Mouse (Mus musculus) heart, embryonic 13.5 days (tissue): ENCODE measurements around the gene Mus81. TPM values are rescaled to one million over a fixed set of nuclear protein-coding genes. Genes with fewer than 3 reads are reported as not detected.
A peak's percentile ranks its signal among the peaks of the same experiment; 100 is the strongest.

Source experiments
- ATAC-seq: fragments of 200-750 bp; cut with Nextera tagmentation; 2 replicates; pipeline ENCODE4 v1.8.0; 2017; ENCODE audit warnings: moderate TSS enrichment; ENCODE audit not compliant: insufficient number of reproducible peaks, low FRiP score, low TSS enrichment; ENCODE audit errors: extremely low read depth
- H3K27ac ChIP-seq: fragments of 300-500 bp; sonication (generic); replicated peaks from 2 replicates; pipeline ENCODE4 v1.5.1; 2015; ENCODE audit warnings: moderate library complexity, mild to moderate bottlenecking, inconsistent platforms
- H3K27me3 ChIP-seq: fragments of 300-500 bp; sonication (generic); replicated peaks from 2 replicates; pipeline ENCODE4 v1.6.1; 2015; ENCODE audit warnings: mild to moderate bottlenecking, inconsistent platforms
- H3K36me3 ChIP-seq: fragments of 300-500 bp; sonication (generic); 2 replicates; pipeline ENCODE4 v1.6.1; 2015; ENCODE audit warnings: mild to moderate bottlenecking, inconsistent platforms
- H3K4me1 ChIP-seq: fragments of 300-500 bp; sonication (generic); 2 replicates; pipeline ENCODE4 v1.6.1; 2015; ENCODE audit warnings: inconsistent platforms
- H3K4me2 ChIP-seq: fragments of 300-500 bp; sonication (generic); 2 replicates; pipeline ENCODE4 v1.6.1; 2015; ENCODE audit warnings: inconsistent platforms, mild to moderate bottlenecking, moderate library complexity
- H3K4me3 ChIP-seq: fragments of 300-500 bp; sonication (generic); 2 replicates; pipeline ENCODE4 v1.5.1; 2015; ENCODE audit warnings: moderate library complexity, mild to moderate bottlenecking, inconsistent platforms
- H3K9ac ChIP-seq: fragments of 300-500 bp; sonication (generic); 2 replicates; pipeline ENCODE4 v1.6.1; 2015; ENCODE audit warnings: inconsistent platforms, mild to moderate bottlenecking, moderate library complexity
- H3K9me3 ChIP-seq: fragments of 300-500 bp; sonication (generic); 2 replicates; pipeline ENCODE4 v1.6.1; 2016; ENCODE audit warnings: inconsistent platforms
- WGBS: fragments of 180-500 bp; shearing (Covaris S2); methylation state at CpG from one replicate; pipeline ENCODE4 v1.1.7; 2015; ENCODE audit warnings: mixed read lengths; 5-methylcytosine and 5-hydroxymethylcytosine counted together
- polyA plus RNA-seq: library from polyadenylated mRNA; unstranded; fragments of >200 nt; fragmentation: Nextera tagmentation; extraction: Ambion mirVana; gene quantifications from 2 replicates; pipeline ENCODE4 v1.2.1, GENCODE M21; 2015

The Mus81 gene
- polyA plus RNA-seq, 1 experiment from 2014 or later, result 38.9 TPM

DNA sequence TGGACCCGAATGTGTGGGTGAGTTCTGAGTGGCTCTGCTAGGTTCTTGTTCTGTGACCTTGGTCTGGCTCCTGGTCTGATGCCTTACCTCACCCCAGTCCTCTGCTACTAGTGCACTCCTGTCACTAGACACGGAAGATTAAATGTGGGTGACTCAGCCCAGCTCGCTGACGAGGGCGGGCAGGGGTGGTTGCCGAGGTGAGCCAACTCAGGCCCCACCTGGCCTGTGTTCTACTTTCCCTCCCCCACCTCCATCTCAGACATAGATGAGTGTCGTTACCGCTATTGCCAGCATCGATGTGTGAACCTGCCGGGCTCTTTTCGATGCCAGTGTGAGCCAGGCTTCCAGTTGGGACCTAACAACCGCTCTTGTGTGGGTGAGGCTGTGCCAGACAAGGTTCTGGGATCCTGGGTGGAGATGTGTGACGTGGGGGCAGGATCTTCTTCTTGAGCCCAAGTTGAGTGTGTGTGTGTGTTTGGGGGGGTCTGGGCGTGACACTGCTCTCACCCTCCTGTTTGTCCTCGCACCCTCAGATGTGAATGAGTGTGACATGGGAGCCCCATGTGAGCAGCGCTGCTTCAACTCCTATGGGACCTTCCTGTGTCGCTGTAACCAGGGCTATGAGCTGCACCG is 10.4 kb downstream of the Mus81 start:
- Histone ChIP-seq H3K4me1 (peaks cover 24% of the 10 kb centered on the region), H3K9ac (no peak overlapping the region), H3K4me2 (no peak overlapping the region), H3K36me3 (peaks cover 66% of the 10 kb centered on the region), H3K27ac (no peak overlapping the region), H3K9me3 (no peaks in the 10 kb centered on the region), H3K27me3 (no peaks in the 10 kb centered on the region), H3K4me3 (no peak overlapping the region)
- ATAC-seq, result no peak
- 86% methylated on average over 18 of the region's 18 CpGs for WGBS

DNA sequence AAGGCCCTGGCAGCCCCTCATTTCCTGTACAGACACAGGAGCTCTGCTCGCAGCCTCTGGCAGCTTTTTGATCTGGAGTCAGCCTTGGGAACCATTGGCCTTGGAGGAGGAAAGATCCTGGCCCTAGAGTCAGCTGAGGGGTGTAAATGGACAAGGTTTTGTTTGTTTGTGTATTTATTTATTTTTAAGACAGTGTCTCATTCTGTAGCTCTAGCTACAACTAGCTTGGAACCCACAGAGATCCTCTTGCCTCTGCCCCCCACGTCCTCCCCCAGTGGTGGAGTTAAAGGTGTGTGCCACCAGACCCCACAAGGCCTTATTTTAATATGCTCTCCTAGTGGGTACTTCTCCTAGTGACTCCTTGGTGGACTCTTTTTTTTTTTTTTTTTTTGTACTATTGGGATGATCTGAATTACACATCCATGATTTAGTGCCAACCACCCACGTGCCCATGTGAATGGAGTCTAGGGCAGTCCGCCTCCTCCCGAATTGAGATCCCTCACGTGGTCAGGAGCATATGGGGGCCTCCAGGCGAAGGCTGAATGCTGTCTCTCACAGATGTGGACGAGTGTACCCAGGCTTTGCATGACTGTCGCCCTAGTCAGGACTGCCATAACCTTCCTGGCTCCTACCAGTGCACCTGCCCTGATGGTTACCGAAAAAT is 11.1 kb downstream of the Mus81 start:
- Histone ChIP-seq H3K27ac (no peak overlapping the region), H3K9me3 (no peaks in the 10 kb centered on the region), H3K4me2 (no peak overlapping the region), H3K36me3 (peaks cover 59% of the 10 kb centered on the region), H3K4me1 (peaks cover 24% of the 10 kb centered on the region), H3K9ac (peak overlapping the region; percentile 37; the same call in 1 of the 2 replicates), H3K4me3 (no peak overlapping the region), H3K27me3 (no peaks in the 10 kb centered on the region)
- ATAC-seq, result no peak
- WGBS, result 82% methylated on average over 10 of the region's 10 CpGs

DNA sequence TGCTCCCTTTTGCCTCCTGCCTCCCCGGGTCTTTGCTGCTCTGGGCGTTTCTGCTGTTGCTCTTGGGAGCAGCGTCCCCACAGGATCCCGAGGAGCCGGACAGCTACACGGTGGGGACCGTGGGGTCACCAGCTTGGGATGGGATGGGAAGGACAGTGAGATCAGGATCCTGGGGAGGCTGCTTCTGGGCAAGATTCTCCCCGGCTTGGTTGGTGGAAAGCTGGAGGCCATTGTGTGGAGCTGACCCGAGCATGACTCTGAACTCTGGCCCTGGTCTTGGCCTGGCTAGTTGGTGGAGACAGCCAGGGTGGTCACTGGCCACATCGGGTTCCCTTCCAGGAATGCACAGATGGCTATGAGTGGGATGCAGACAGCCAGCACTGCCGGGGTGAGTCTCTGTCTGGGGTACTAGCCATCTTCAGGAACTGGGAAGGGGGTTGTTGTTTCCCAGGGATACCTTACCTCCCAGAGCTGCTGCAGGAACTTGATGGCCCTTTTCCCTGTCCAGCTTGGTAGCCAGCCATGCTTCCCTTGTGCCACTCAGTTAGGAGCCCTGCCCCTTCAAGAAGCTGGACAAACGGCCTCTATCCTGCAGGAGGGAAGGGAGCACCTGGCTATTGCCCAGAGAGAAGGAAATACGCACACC is 13.0 kb downstream of the Mus81 start:
- peak overlapping the region; percentile 69 for H3K4me3 ChIP-seq
- 13% methylated on average over 12 of the region's 13 CpGs for WGBS
- H3K27me3 ChIP-seq, result no peaks in the 10 kb centered on the region
- peak overlapping the region; percentile 86 for H3K27ac ChIP-seq
- no peaks in the 10 kb centered on the region for H3K9me3 ChIP-seq
- peak overlapping the region; percentile 75 for H3K4me2 ChIP-seq
- H3K36me3 ChIP-seq, result peaks cover 40% of the 10 kb centered on the region
- H3K4me1 ChIP-seq, result peaks cover 24% of the 10 kb centered on the region
- H3K9ac ChIP-seq, result peak overlapping the region; percentile 92
- ATAC-seq, result no peak; the same call in 1 of the 2 replicates

DNA sequence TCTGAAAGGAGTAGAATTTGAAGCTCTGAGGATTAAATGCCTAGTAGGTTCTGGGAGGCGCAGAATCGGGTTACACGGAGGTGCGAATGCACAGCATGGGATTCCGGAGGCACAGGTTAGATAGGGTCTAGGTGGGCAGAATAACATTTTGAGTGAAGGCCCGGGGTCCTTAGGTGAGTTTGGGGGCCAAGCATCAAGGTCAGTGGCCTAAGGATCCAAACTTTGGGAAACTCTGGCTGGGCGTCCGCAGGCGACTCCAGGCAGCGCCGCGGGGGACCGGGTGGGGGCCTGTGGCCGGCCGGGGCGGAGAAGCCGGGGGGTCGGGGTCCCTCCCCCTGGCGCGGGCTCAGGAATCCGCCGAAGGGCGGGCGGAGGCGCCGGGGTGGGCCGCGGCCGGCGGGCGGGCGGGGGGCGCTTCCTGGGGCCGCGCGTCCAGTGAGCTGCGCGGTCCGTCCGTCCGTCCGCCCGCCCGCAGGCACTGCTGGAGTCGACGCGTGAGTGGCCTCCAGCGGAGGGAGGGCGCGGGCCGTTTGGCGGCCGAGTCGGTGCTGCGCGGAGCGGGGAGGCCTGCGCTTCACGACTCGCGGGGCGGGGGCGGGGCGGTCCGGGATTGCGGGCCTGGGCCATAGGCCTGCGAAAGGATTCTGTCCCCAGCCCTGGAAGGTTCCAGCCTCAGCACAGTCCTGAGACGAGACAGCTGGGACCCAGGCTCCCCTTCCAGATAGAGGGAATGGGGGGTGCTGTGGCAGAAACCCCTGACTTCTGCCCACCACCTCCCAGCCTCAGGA is 13.7 kb downstream of the Mus81 start:
- peak overlapping the region; percentile 69 for H3K4me3 ChIP-seq
- H3K9me3 ChIP-seq, result no peaks in the 10 kb centered on the region
- peak overlapping the region; percentile 92 for H3K9ac ChIP-seq
- H3K27me3 ChIP-seq, result no peaks in the 10 kb centered on the region
- 1% methylated on average over 46 of the region's 68 CpGs for WGBS
- peak overlapping the region; percentile 86 for H3K27ac ChIP-seq
- H3K4me2 ChIP-seq, result peak overlapping the region; percentile 75
- peak; percentile 34 for ATAC-seq
- peaks cover 24% of the 10 kb centered on the region for H3K4me1 ChIP-seq
- peaks cover 33% of the 10 kb centered on the region for H3K36me3 ChIP-seq

DNA sequence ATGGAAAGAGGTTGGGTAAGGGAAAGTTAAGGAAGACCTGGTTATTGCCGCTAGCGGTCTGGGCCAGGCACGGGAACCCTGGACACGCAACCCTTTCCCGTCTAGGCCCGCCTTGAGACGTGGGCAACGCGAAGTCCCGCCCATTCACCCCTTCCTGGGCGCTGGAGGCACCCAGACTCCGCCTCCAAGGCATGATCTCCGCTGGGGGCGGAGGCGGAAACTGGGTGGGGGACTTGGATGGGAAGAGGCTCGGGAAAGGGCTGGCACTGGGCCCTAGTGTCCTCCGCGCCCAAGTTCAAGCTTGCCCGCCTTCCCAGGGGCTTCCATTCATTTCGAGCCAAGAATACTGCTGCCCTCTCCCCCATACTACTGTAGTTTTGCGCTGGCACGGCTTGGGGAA is 14.5 kb downstream of the Mus81 start, which contains the start of gene Efemp2:
Efemp2 (plus strand) TSS at position 235 of the 400 bp plus-strand sequence.
- no peaks in the 10 kb centered on the region for H3K9me3 ChIP-seq
- no peaks in the 10 kb centered on the region for H3K27me3 ChIP-seq
- peak within 1 kb of the TSS; percentile 86 for H3K27ac ChIP-seq
- peak within 1 kb of the TSS; percentile 69 for H3K4me3 ChIP-seq
- under 1% methylated on average over 22 of the region's 22 CpGs for WGBS
- H3K9ac ChIP-seq, result peak within 1 kb of the TSS; percentile 92
- ATAC-seq, result peak; percentile 66; the same call in 1 of the 2 replicates
- peaks cover 24% of the 10 kb centered on the region for H3K4me1 ChIP-seq
- H3K36me3 ChIP-seq, result peaks cover 25% of the 10 kb centered on the region
- peak within 1 kb of the TSS; percentile 75 for H3K4me2 ChIP-seq

DNA sequence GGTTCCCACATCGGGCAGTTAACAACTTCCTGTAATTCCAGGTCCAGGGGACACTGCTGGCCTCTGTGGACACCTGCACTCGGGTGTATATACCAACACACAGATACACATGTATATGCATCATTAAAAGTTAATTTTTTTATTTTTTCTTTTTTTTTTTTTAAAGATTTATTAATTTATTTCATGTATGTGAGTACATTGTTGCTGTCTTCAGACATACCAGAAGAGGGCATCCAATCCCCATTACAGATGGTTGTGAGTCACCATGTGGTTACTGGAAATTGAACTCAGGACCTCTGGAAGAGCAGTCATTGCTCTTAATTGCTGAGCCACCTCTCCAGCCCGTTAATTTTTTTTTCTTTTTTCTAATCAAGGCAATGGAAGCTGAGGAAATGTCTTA is 15.3 kb downstream of the Mus81 start:
- WGBS, result 70% methylated on average over 3 of the region's 3 CpGs
- Histone ChIP-seq H3K9ac (no peak overlapping the region), H3K36me3 (peaks cover 21% of the 10 kb centered on the region), H3K4me1 (peaks cover 28% of the 10 kb centered on the region), H3K27me3 (no peaks in the 10 kb centered on the region), H3K27ac (no peak overlapping the region), H3K9me3 (no peaks in the 10 kb centered on the region), H3K4me3 (no peak overlapping the region), H3K4me2 (no peak overlapping the region)
- no peak for ATAC-seq

DNA sequence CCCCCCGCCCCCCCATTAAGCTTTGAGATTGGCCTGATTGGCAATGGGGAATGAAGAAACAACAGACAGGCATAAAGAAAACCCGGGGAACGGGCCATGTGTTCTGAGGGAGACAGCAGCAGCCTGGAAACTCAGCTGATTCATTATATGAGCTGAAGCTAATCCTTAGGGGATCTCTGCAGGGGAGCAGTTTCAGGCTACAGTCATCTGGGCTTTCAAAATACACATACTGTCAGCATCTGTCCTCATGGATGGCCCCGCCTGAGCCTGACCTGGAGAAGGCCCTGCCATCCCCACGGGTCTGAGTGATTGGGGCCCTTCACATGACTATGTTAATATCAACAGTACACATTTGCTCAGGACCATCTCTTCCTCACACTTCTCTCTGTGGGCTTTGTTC is 16.4 kb downstream of the Mus81 start:
- no peak overlapping the region for H3K9ac ChIP-seq
- no peak for ATAC-seq
- WGBS, result 60% methylated on average over 5 of the region's 5 CpGs

DNA sequence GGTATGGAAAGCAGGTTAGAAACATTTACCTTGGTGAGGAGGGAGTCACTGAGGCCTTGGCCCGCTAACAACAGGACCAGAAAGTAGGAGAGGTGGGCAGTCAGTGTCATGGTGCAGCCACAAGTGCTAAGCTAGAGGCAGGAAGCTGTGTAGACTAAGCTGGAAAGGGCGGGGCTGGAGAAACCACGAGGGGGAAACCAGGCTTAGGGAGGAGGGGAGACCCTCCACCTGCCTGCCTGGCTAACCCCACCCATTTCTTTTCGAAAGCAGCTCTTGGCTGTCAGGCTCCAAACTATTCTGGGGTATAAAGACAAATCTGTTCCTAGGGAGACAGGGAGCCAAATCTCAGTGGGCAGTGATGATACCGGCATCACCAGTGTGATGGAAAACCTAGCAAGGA is 19.8 kb downstream of the Mus81 start, which contains the start of gene Ctsw:
Ctsw (minus strand) TSS at position 134 of the 400 bp plus-strand sequence.
- H3K4me1 ChIP-seq, result peaks cover 18% of the 10 kb centered on the region
- H3K4me3 ChIP-seq, result no peak within 1 kb of the TSS
- H3K9ac ChIP-seq, result no peak within 1 kb of the TSS
- peaks cover 46% of the 10 kb centered on the region for H3K36me3 ChIP-seq
- no peaks in the 10 kb centered on the region for H3K27me3 ChIP-seq
- 50% methylated on average over 5 of the region's 5 CpGs for WGBS
- no peak within 1 kb of the TSS for H3K27ac ChIP-seq
- no peak for ATAC-seq
- H3K9me3 ChIP-seq, result no peaks in the 10 kb centered on the region
- no peak within 1 kb of the TSS for H3K4me2 ChIP-seq

More for the DNA sequence above, 16.4 kb downstream of the Mus81 start:
- no peak overlapping the region for H3K4me3 ChIP-seq
- peaks cover 21% of the 10 kb centered on the region for H3K36me3 ChIP-seq
- H3K27me3 ChIP-seq, result no peaks in the 10 kb centered on the region
- no peak overlapping the region for H3K4me2 ChIP-seq
- no peaks in the 10 kb centered on the region for H3K9me3 ChIP-seq
- H3K4me1 ChIP-seq, result peaks cover 28% of the 10 kb centered on the region
- H3K27ac ChIP-seq, result no peak overlapping the region

DNA sequence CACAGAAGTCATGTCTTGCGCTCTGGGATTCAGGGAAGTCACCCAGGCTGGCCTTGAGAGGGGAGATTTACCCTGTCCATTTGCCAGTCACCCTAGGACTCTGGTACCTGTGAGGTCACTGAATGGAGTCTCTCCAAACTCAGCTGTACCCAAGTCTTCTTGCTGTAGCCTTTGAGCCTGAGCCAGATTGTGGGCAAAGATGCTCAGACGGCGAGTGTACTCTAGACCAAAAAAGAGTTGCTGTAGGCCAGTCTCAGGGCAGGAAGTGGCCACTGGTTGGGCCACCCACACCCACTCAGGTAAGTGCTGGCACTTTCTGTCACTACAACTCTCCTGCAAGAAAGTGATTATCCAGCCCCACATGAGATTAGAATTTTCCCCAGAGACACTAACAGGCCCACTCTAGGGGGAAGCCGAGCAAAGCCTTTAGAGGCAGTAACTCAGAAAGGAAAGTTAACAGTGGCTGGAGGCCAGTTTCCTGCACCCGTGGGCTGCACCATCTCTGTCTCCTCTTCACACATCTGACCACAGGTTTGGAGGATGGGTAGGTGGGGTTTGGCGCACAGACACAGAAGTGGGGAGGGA is 21.2 kb downstream of the Mus81 start:
- Histone ChIP-seq H3K4me2 (no peak overlapping the region), H3K36me3 (peaks cover 59% of the 10 kb centered on the region), H3K4me1 (peaks cover 19% of the 10 kb centered on the region), H3K4me3 (no peak overlapping the region), H3K9me3 (no peaks in the 10 kb centered on the region), H3K9ac (no peak overlapping the region), H3K27me3 (no peaks in the 10 kb centered on the region), H3K27ac (no peak overlapping the region)
- no peak for ATAC-seq
- 91% methylated on average over 6 of the region's 6 CpGs for WGBS

DNA sequence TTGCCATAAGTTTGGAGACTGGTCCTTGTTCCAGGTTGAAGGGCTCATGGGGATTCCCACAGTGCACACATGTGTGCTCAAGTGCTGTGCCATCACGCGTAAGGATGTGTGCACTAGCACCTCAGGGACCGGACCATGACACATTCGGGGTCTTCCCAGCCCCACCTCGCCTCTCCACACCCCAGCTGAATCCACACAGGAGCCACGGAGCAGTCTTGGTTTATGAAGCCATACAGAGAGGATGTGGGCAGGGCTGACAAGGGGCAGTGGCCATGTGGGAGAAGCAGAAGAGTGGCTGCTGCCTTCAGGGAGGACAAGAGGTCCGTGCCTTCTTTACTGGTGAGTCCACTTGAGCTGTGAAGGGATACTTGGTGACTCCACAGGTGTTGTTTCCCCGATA is 23.2 kb downstream of the Mus81 start:
- Histone ChIP-seq H3K4me1 (peaks cover 32% of the 10 kb centered on the region), H3K9ac (peak overlapping the region; percentile 78; the same call in 1 of the 2 replicates), H3K27ac (no peak overlapping the region), H3K9me3 (no peaks in the 10 kb centered on the region), H3K4me2 (peak overlapping the region; percentile 64), H3K36me3 (peaks cover 65% of the 10 kb centered on the region), H3K4me3 (peak overlapping the region; percentile 41; the same call in 1 of the 2 replicates), H3K27me3 (no peaks in the 10 kb centered on the region)
- ATAC-seq, result no peak
- WGBS, result 91% methylated on average over 8 of the region's 8 CpGs
